Mouse (Mus musculus): ENCODE results near the gene Fgfr2.

Fgfr2 gene

DNA sequence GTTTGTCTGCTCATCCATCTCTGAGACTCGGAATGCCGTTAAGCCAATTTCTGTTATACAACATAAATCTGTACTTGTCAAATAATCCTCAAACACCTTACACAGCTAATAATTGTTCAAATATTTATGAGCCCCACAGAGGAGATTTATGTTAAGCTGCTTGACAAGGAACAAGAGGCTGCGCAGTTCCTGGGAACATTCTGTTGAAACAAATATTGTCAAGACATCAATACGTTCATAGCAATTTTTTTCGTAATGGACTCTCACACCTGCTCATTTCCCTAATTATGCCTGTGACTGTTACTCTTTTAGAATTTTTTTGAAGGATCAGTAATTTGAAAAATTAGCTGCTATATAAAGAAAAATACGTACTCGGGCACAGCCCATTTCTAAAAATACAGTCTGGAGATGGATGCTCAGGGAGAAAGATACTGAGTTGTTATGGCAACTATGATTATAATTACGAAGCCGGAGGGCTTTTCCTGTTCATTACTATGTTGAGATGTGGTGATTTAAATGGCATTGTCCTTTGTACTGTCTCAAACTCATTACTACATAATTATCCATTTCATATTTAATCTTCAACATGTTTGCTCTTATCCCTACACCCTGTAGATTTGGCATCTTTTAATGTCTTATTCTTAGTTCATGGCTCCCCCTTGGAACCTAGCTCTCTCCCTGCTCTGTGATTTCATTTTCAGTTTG, 964.7 kb downstream of the Fgfr2 start:
- no peak for DNase-seq (ENCODE audit: low spot score)

DNA sequence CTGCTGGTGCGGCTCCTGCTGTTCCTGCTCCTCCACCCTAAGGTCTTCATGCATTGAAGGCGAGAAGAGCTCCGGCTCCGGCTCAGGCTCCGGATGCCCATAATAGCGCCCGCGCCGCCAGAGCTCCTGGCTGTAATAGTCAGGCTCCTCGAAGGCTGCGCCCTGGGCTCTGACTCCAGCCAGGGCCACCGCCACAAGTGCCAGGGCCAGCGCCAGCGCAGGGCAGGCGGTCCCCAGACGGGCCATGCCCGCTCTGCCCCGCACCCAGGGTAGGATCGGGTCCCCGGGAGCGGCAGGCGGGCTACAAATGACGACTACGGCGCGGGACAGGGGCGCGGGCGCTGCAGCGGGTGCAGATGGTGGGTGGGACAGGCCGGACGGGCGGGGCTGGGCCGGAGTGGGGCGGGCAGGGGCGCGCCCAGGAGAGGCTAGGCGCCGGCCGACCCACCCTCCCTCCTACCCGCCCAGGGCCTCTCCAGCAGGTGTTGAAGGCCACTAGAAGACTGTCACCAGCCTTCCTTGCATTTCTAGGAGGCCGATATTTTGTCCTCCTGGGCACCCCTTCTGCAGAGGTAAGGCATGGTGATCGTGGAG, 968.7 kb downstream of the Fgfr2 start, which contains the start of gene Cpxm2:
Cpxm2 (minus strand) TSS at position 372 of the 594 bp plus-strand sequence.
- no peak for DNase-seq (ENCODE audit: low spot score)

DNA sequence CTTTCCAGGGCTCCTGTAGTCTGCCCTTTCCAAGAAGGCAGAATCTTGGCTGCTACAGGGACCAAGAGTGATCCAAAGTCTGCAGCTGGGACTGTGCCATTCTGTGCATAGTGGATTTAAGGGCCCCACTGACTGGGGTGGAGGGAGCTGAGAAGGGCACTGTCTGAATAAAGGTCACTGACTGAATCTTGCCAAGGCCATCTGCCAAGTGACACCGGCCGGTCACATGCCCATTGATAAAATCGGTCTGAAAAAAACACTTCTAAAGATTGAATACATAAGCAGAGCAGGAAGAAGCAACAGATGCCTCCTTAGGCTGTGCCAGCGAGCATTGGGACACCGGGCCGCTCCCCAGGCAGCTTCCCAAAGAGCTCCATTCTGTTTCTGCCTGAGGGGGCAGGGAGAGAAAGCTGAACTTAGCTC, 969.4 kb downstream of the Fgfr2 start:
- DNase-seq (ENCODE audit: low spot score) = no peak

DNA sequence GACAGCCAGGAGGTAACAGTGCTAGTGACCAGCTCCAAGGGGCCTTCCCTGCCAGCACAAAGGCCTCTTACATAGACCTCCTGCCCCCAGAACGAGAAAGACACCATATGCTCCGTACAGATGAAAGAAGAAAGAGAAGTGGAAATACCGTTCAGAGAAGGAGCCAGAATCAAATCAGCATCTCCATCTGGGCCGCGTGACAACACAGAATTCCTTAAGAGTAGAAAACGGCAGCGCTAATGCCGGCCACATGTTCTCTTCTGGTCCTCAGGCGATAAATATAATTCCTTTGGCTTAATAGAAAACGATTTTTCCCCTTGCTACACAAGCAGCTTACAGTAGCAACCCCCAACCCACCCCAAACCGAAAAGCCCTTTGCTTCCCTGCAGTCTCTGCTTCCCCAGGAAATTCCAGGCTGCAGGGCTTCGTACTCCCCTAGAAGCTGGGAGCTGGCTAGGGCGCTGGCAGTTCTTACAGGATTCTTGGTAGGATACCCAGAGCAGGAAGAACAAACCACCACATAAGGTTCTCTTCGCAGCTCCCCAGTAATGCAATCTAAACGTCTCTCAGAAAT, 977.8 kb downstream of the Fgfr2 start:
- DNase-seq (ENCODE audit: low spot score) = no peak

DNA sequence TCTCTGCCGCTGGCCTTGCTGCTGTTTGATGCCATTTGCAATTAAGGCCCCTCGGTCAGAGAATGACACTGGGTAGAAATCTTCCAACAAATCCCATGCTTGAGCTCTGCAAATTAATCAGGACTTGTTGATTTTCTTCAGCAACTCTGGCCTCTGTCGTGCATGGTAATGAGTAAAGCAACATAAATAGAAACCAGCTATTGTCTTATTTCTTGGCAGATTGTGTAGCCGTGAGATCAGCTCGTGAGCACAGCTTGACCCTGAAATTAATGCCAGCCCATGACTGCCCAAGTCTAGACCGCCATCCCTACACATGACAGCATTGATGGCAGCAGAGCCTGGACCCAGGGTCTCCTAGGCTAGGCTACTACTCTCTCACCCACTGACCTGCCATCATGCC, 994.5 kb downstream of the Fgfr2 start:
- DNase-seq (ENCODE audit: low spot score) = no peak

DNA sequence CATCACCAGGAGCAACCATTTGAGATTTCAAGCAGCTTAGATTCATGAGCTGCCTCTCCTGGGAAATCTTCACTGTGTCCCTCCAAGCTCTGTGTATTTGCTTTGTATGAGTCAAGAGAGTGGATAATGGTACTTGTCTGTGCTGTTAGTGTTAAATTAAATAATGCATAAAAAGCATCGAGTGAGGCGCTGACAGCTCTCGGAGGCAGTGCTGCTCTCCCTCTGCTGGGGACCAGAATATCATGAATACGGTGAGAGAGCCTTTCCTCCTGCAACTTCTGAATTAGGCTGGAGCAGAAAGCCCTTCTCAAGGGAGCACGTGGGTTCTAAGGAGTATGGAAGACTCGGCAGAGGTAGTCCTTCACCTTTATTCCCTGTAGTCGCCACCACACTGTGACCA, 998.2 kb downstream of the Fgfr2 start:
- DNase-seq (ENCODE audit: low spot score) = no peak

DNA sequence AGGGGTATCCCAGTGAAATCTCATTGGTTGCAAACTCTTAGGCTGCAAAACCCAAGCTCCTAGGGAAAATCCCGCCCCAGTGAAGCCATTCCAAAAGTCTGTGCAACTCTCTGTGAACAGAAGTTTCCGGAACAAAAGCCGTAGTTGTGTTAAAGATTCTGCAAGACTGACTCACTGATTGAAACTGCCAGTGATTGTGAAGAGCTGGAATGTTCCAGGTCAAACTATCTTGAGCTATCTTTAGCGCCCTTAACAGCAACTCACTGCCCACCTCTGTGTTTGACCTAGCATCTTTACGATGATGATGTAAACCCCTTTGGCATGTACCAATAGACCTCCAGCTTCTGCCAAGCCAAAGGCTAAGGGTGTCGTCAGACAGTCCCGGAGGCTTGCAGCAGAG, 999.9 kb downstream of the Fgfr2 start:
- DNase-seq (ENCODE audit: low spot score) = no peak

DNA sequence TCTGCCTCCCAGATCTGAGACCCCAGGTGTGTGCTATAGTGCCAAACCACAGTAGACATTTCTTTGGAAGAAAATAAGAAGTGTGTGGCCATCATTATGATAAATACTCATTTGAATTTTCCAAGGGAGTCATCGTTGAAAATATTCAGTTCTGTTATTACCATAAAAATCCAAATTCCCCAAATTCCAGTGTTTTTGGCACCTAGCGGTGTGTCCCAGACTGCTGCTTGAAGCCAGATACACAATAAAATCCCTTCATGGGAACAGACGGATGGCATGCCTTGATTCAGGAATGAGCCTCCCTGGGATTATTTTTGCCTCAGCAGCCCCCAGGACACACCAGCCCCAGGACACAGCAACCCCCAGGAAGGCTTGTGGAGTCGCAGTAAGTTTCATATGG, 1003.3 kb downstream of the Fgfr2 start:
- no peak for DNase-seq (ENCODE audit: low spot score)

DNA sequence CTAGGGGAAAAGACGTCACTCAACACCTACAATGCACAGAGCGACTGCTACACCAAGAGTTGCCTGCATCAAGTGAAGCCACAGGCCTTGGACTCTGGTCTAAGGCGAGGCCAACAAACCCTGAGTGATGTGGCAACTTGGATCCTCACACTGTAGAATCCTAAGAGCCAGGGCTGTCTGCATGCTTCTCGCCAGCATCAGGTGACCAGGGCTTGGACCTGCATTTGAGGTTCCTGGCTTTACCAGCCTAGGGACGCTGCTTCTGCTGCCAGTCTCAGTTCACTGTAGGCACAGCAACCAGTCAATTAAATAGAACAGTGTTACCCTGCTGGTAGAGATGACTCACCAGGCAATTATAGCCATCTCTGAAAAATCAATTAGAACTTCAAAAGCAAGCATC, 1011.4 kb downstream of the Fgfr2 start:
- DNase-seq (ENCODE audit: low spot score) = no peak

DNA sequence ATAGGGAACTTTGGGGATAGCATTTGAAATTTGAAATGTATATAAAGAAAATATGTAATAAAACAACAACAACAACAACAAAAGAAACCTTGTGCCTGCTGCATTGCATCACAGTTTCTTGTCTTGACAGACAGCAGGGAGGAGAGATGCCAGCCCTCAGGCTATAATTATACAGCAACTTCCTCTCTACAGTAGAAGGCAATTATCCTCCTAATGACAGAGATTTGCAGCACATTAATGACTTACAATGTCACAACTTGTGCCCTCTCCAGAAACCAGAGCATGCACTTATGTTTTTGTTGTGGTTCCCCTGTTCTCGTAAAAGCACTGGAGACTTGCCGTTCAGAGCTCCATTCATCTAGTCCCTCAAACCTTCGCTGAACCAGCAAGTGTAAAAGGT, 1012.8 kb downstream of the Fgfr2 start:
- DNase-seq (ENCODE audit: low spot score) = no peak

DNA sequence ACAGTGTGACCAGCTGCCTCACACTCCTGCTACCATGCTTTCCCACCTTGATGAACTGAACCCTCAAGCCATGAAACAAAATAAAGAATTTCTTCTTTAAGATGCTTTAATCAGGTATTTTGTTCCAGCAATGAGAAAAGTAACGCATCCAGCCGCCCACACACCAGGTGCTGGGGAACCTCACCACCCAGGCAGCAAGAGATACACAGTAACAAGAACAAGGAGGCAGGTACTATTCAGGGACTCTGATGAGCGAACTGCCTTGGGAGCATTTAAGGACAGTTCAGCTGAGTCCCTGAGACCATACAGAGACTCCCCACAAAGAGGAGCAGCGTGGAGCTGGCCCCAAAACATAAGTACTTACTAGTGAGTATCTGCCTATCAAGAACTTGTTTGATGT, 1016.3 kb downstream of the Fgfr2 start:
- no peak for DNase-seq (ENCODE audit: low spot score)

DNA sequence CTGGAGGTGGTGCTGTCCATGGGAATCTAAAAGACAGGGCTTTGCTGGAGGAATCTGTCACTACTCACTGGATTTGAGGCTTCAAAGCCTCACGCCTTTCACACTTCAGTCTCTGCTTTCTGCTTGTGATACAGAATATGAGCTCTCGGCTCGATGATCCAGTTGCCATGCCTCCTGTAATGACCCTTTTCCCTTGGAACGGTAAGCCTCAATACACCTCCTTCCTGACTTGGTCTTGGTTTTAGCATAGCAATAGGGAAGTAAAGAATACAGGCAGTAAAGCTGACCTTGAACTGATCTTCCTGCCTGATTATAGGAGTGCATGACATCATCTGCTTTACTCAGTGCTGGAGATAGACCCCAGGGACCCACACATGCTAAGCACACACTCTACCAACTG, 1017.8 kb downstream of the Fgfr2 start:
- DNase-seq (ENCODE audit: low spot score) = no peak

DNA sequence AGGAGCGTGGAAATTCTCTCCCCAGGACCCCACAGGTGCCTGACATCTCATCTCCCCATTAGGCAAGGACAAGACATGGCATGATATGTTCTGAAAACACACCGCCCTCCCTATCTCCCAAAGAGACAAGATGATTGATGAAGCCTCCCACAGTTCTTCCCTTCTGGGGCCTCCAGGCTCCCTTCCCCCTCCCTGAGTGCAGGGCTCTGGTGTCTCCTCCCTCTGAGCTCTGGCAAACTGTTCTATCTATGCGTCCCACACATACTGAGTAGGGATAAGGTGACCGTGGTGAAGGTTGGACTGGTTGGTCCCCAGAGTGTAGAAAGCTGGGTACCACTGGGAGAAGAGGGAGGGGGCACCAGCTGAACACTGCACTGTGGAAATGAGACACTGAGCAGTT, 1024.7 kb downstream of the Fgfr2 start:
- DNase-seq (ENCODE audit: low spot score) = no peak

DNA sequence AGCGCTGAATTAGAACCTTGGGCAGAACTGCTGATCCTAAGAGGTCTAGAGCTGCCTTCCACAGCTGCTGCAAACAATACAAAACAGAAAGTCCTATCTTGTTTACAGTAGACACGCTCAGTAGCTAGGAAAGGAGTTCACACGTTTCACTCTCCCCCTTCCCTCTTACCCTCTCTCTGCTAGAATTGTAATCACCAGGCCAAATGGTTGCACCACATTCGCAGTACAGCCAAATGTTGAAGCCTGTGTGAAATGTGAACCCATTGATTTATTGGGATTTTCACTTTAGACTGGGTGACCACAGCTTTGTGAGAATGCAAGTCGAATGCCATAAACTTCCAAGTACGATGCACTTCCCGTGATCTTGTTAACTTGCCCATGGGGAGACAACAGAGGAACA, 1028.5 kb downstream of the Fgfr2 start:
- no peak for DNase-seq (ENCODE audit: low spot score)

DNA sequence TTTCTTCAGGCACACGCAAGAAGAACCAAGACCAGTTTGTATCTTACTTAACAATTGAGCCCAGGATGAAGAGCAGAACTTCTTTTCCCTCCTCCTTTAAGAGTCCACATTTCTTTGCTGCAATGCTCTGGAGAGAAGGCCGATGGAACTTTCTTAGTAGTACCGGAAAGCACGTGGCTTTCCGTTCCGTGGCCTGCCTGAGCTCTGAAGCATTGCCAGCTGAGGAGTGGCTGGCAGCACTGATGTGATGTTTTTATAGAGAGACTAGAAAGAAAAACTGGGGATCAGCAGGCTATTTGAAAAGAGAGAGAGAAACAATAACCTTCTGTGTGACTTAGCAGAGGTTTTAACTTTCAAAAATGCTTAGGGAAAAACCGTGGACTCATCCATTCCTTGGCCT, 1031.6 kb downstream of the Fgfr2 start:
- no peak for DNase-seq (ENCODE audit: low spot score)

DNA sequence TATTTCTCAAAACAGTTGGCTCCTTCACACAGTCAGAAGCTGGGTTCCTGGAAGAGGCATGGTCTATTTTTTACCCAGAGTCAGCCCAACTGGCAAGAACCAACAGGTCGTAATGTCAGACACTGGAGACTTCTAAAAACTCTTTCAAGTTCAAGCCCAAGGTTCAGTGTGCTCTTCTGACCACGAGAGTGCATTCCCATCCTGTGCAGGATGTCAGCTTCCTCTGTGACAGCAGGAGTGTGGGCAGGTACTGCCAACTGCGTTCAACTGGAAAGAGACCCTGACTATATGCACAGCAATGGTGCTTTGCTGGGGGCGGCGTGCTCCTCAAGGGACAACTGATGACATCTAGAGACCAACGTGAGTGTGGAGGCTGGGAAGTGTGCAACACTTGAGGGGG, 1034.5 kb downstream of the Fgfr2 start:
- no peak for DNase-seq (ENCODE audit: low spot score)

DNA sequence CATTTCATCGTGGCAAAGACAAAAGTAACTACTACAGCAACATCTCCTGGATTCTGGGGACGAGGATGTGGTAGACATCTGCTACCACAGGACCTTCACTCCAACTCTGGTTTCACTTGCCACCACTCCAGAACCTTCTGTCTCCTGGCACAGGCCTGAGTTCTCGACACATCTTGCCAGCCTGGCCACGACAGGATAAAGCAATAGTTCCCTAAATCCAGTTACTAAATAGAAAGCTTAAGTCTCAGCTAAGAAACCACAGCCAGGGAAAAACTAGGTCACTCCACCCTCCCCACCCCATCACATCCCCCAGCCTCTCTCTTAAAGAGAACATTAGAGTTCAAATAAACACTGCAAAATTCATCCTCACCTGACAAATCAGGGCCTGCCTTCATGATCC, 1035.0 kb downstream of the Fgfr2 start:
- no peak for DNase-seq (ENCODE audit: low spot score)

DNA sequence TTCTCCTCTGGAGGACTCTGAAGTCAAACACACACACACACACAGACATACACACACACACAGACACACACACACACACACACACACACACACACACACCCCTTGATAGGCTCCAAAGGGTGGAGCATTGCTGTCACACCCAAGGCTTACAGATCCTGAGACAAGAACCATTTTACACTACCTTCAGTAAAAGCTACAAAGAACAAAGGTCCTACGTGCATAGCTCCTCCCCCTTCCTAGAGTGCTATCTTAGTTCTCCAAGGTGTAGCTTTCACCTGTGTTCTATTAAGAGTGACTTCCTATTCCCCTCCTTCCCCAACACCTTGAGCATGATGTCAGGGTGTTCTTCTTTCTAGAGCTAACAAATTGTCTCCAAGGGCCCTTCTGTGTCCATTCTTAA, 1047.3 kb downstream of the Fgfr2 start:
- DNase-seq (ENCODE audit: low spot score) = no peak

DNA sequence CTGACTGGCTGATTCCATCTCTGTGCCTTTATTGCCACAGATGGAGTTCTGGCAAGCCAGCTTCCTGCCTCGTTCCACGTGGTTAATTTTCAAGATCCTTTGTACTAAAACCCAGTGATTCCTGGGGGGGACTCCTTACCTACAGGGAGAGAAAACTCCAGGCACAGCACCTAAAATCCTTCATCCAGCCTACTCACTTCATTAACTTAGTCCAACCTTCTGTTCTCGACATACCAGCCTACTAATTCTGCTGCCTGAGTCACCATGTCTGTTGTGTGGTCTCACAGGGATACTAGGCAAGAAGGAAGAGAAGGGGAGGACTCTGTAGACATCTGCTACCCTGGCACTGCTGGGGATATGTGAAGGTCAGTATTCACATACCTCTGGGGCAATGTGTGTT, 1048.6 kb downstream of the Fgfr2 start:
- no peak for DNase-seq (ENCODE audit: low spot score)

DNA sequence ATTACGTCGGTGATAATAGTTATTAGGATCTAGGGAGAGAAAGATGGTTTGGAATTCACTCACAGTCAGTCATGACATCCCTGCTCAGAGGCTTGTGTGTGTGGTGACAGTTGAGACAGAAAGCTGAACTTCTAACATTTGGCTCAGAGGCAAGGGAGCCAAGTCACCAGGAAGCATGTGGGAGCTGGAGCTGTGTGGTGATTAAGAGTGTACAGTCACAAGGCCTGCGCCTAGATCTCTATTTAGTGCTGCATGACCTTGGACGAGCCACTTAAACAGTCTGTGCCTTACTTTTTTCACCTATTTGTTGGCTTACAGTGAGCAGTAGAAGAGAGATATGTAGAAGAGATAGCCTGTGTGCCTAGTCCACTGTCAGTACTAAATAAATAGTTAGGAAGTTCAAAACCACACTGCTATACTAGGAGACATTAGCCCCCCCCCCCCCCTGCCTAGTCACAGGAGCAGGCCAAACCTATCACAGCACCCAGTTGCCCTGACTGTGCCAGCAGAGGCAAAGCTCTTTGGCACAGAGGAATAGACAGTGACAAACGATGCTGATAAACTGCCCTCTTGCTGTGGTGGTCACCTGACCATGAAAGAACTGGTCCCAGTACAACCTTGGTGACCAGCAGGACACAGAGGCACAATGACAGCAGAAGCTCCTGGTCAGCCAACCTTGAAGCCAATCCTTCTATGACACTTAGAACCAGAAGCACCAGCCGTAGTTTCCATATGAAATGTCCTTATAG, 1052.1 kb downstream of the Fgfr2 start:
- no peak for DNase-seq (ENCODE audit: low spot score)

DNA sequence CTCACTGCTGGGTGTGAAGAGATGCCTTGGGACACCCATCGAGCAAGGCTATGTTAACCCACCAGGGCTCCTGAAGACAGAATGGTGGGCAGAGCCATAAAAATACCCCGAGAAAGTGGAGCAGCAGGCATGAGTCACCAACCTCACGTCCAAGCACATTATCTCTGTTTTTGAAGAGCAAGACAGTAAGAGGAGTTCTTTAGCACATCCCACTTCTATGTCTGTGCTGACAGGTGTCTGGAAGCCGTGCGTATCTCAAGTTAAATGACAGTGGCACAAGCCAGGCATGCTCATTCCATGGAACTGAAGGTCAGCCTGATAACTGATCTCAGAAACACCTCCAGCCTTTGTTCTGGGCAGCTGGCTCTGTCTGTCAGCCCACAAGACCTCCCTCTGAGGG, 1055.2 kb downstream of the Fgfr2 start:
- DNase-seq (ENCODE audit: low spot score) = no peak

DNA sequence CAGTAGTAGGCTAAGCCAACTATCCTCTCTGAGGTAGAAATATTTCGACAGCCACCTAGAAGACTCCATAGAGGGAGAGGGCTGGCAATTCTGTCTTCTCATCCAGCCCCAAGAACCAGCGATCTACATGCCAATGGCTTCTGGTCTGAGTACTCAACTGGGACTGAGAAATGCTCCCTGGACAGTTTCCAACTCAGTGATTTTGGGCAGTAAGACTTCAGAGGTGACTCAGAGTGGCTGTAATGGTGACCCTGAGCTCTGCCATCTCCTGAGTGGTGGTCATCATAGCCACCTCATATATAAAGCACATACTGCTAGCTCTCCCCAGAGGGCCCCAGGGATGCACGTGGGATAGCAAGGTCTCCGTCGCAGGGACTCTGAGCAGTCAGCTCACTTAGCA, 1055.6 kb downstream of the Fgfr2 start:
- DNase-seq (ENCODE audit: low spot score) = no peak

DNA sequence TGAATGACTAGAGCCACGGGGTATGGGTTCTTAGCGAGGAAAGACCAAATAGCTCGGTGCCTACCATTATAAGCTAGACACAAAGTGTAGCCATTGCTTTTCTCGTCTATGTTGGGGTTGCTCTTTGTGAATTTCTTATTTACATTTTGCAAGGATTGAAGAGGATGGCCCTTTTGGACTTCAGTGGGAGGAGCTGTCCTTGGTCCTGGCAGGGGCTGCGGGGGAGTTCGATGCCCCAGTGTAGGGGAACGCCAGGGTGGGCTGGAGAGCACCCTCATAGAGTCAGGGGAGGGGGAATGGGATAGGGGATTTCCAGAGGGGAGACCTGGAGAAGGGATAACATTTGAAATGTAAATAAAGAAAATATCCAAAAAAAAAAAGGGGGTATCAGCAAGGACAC, 1063.0 kb downstream of the Fgfr2 start:
- DNase-seq (ENCODE audit: low spot score) = no peak

All from lung, postnatal 25 days (tissue).